Mouse (Mus musculus) olfactory bulb, adult 2 months (tissue): ENCODE measurements around the gene Tbc1d16. TPM values are rescaled to one million over a fixed set of nuclear protein-coding genes. Genes with fewer than 3 reads are reported as not detected.

Source experiments
- H3K27ac ChIP-seq: fragments of 200-500 bp; 2 replicates; pipeline ENCODE4 v1.5.1; 2012; ENCODE audit warnings: low read depth, low read length; ENCODE audit not compliant: insufficient read depth
- H3K4me1 ChIP-seq: fragments of 200-500 bp; 2 replicates; pipeline ENCODE4 v1.6.1; 2012; ENCODE audit warnings: low read length; ENCODE audit not compliant: control insufficient read depth, insufficient read depth
- H3K4me3 ChIP-seq: fragments of 200-500 bp; 2 replicates; pipeline ENCODE4 v1.5.1; 2012; ENCODE audit warnings: mild to moderate bottlenecking, low read depth, low read length, moderate library complexity; ENCODE audit not compliant: insufficient read depth
- CTCF ChIP-seq: fragments of 200-500 bp; IDR thresholded peaks from 2 replicates; pipeline ENCODE4 v1.5.1; 2012; ENCODE audit warnings: low read depth, mild to moderate bottlenecking, low read length, moderate library complexity; ENCODE audit not compliant: insufficient read depth
- POLR2A ChIP-seq: fragments of 200-500 bp; IDR thresholded peaks from 2 replicates; pipeline ENCODE4 v1.6.1; 2012; ENCODE audit warnings: mild to moderate bottlenecking, low read depth, low read length, moderate library complexity; ENCODE audit not compliant: insufficient read depth
- WGBS: fragments of 180-500 bp; shearing (Covaris S2); methylation state at CpG from one replicate; pipeline ENCODE4 v1.1.7; 2018; 5-methylcytosine and 5-hydroxymethylcytosine counted together
- polyA plus RNA-seq: library from polyadenylated mRNA; stranded (reverse); fragments of >200 nt; gene quantifications from 2 replicates; pipeline ENCODE4 v1.2.4, GENCODE M21; 2012; ENCODE audit warnings: low replicate concordance; ENCODE audit not compliant: missing spikeins, insufficient read depth, insufficient read length

The Tbc1d16 gene
- polyA plus RNA-seq, 1 experiment, result not detected

DNA sequence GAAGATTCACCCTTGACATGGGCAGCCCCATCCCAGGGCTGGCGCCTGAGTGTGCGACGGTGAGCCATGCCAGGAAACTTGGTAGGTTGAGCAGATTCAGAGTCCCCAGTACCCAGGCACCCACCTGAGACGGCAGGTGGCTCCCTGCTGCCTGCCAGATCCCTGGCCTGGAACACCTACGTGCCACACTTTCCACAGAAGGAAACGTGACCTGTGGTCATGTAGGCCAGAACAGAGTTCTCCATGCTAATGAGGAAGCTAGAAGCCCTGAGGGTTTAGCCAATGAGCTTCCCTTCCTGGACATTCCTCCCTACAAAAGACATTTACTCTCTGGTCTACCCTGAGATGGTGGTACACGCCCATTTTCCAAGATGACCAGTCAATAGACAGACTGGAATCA lies 56.7 kb downstream of the Tbc1d16 start:
- TF ChIP-seq POLR2A (no peak), CTCF (no peak)
- H3K27ac ChIP-seq, result no peak overlapping the region
- peaks cover 3% of the 10 kb centered on the region; the same call in 1 of the 2 replicates for H3K4me1 ChIP-seq
- 93% methylated on average over 7 of the region's 7 CpGs for WGBS
- H3K4me3 ChIP-seq, result no peak overlapping the region

GRCm38 (mm10) chr11:119168851-119169250 lies 59.4 kb downstream of the Tbc1d16 start:
- peaks cover 8% of the 10 kb centered on the region; the same call in 1 of the 2 replicates for H3K4me1 ChIP-seq
- no peak overlapping the region for H3K4me3 ChIP-seq
- no peak overlapping the region for H3K27ac ChIP-seq
- 92% methylated on average over 1 of the region's 1 CpGs for whole genome bisulfite sequencing
- TF ChIP-seq POLR2A (no peak), CTCF (no peak)

- 72% methylated on average over 10 of the region's 10 CpGs for WGBS
- Histone ChIP-seq H3K27ac (no peak overlapping the region), H3K4me1 (peaks cover 8% of the 10 kb centered on the region; the same call in 1 of the 2 replicates), H3K4me3 (no peak overlapping the region)
- TF ChIP-seq CTCF (no peak), POLR2A (no peak)
These were observed 62.3 kb downstream of the Tbc1d16 start for GRCm38 (mm10) chr11:119165995-119166394.

- 78% methylated on average over 7 of the region's 7 CpGs for WGBS
- H3K4me3 ChIP-seq, result no peak overlapping the region
- H3K27ac ChIP-seq, result no peak overlapping the region
- peaks cover 13% of the 10 kb centered on the region for H3K4me1 ChIP-seq
- TF ChIP-seq CTCF, result no peak
- TF ChIP-seq POLR2A, result no peak
These were observed 63.9 kb downstream of the Tbc1d16 start for GRCm38 (mm10) chr11:119164375-119164774.

DNA sequence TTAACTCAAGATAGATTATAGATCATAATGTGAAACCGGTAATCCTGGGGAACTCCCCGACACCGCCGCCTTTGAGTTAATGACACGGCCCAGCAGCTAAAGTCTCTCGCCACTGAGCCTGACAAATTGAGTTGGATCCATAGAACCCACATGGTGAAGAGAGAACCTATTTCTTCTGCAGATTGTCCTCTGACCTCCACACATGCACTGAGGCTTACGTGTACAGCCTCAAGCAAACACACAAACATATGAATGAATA lies 64.6 kb downstream of the Tbc1d16 start:
- WGBS, result 98% methylated on average over 7 of the region's 7 CpGs
- no peak for TF ChIP-seq CTCF
- no peak for TF ChIP-seq POLR2A
- Histone ChIP-seq H3K27ac (no peak overlapping the region), H3K4me1 (peaks cover 13% of the 10 kb centered on the region), H3K4me3 (no peak overlapping the region)

GRCm38 (mm10) chr11:119162959-119163733 lies 65.2 kb downstream of the Tbc1d16 start:
- WGBS, result 89% methylated on average over 22 of the region's 22 CpGs
- Histone ChIP-seq H3K27ac (no peak overlapping the region), H3K4me1 (peaks cover 10% of the 10 kb centered on the region), H3K4me3 (no peak overlapping the region)
- TF ChIP-seq POLR2A (no peak), CTCF (no peak)

- no peak overlapping the region for H3K27ac ChIP-seq
- TF ChIP-seq CTCF, result no peak
- TF ChIP-seq POLR2A, result no peak
- 71% methylated on average over 2 of the region's 2 CpGs for WGBS
- peaks cover 18% of the 10 kb centered on the region for H3K4me1 ChIP-seq
- no peak overlapping the region for H3K4me3 ChIP-seq
These were observed 66.6 kb downstream of the Tbc1d16 start for GRCm38 (mm10) chr11:119161665-119162064.

- TF ChIP-seq CTCF (no peak), POLR2A (no peak)
- H3K4me3 ChIP-seq, result no peak overlapping the region
- 91% methylated on average over 5 of the region's 5 CpGs for WGBS
- peaks cover 15% of the 10 kb centered on the region for H3K4me1 ChIP-seq
- H3K27ac ChIP-seq, result no peak overlapping the region
These were observed 68.2 kb downstream of the Tbc1d16 start for GRCm38 (mm10) chr11:119160050-119160449.

DNA sequence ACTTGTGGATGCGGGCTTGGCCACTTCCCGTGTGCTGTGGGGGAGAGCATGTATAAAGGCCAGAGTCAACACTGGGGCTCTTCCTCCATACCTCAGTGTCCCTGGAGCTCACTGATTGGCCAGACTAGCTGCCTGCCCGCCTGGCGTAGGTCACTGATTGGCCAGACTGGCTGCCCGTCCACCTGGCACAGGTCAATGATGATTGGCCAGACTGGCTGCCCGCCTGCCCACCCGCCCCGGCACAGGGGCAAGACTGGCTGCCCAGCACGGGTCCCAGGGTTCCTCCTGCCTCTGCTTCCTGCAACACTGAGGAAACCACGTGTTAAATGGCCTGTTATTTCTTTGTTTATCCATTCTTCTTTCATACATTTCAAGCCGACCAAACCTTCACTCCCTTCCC lies 68.8 kb downstream of the Tbc1d16 start:
- Histone ChIP-seq H3K4me1 (peaks cover 15% of the 10 kb centered on the region), H3K27ac (no peak overlapping the region), H3K4me3 (no peak overlapping the region)
- WGBS, result 82% methylated on average over 11 of the region's 11 CpGs
- TF ChIP-seq CTCF (no peak), POLR2A (no peak)
